Mouse (Mus musculus): ENCODE data around the gene Scaf1.

- TF ChIP-seq POLR2A (IDR thresholded peaks at IDR 0.05; ENCODE audit: control insufficient read depth, low read depth, low read length) (no peak), CTCF (IDR thresholded peaks at IDR 0.05; ENCODE audit: control insufficient read depth, insufficient read depth, insufficient replicate concordance, low read depth, low read length) (no peak)
Observed at GRCm38 (mm10) chr7:45025601-45026220, 9.5 kb upstream of the Scaf1 start.

Data from testis, adult 2 months (tissue).